Mouse (Mus musculus): ENCODE results near the gene Nav2. TPM values are rescaled to one million over a fixed set of nuclear protein-coding genes. Genes with fewer than 3 reads are reported as not detected.

The Nav2 gene
- polyA plus RNA-seq, 1 experiment from 2014 or later, result 34.9 TPM

GRCm38 (mm10) chr7:49018478-49018914, 110.0 kb downstream of the Nav2 start:
- H3K9me3 ChIP-seq (ENCODE audit: control insufficient read depth, low read length), result no peaks in the 10 kb centered on the region
- H3K4me3 ChIP-seq (ENCODE audit: control insufficient read depth in 1 of 2, insufficient read depth in 1 of 2, low read depth in 1 of 2, low read length in 2 of 2), result no peak overlapping the region
- H3K27ac ChIP-seq (replicated peaks in 1 of 2; ENCODE audit: control insufficient read depth in 1 of 2, insufficient read depth in 1 of 2, low read depth in 2 of 2, low read length in 2 of 2), result no peak overlapping the region
- WGBS, result 69% methylated on average over 7 of the region's 7 CpGs
- no peaks in the 10 kb centered on the region for H3K4me1 ChIP-seq (ENCODE audit: control insufficient read depth in 2 of 2, insufficient read depth in 2 of 2, low read length in 2 of 2)
- no peak for ATAC-seq (ENCODE audit: insufficient number of reproducible peaks, insufficient read depth, low FRiP score, low read depth)
- H3K4me2 ChIP-seq (ENCODE audit: low read length), result no peak overlapping the region
- no peak overlapping the region for H3K9ac ChIP-seq (ENCODE audit: low read length)
- H3K27me3 ChIP-seq (ENCODE audit: control insufficient read depth, insufficient read depth, low read length), result no peaks in the 10 kb centered on the region
- no peaks in the 10 kb centered on the region for H3K36me3 ChIP-seq (ENCODE audit: control insufficient read depth, insufficient read depth, low read length)

GRCm38 (mm10) chr7:49025026-49025815, 116.7 kb downstream of the Nav2 start:
- Histone ChIP-seq H3K4me1 (ENCODE audit: control insufficient read depth in 2 of 2, insufficient read depth in 2 of 2, low read length in 2 of 2) (peaks cover 9% of the 10 kb centered on the region in 2 experiments; a peak in 3 of 4 replicates), H3K27me3 (ENCODE audit: control insufficient read depth, insufficient read depth, low read length) (no peaks in the 10 kb centered on the region; the same call in 1 of the 2 replicates), H3K4me3 (ENCODE audit: control insufficient read depth in 1 of 2, insufficient read depth in 1 of 2, low read depth in 1 of 2, low read length in 2 of 2) (no peak overlapping the region), H3K9me3 (ENCODE audit: control insufficient read depth, low read length) (no peaks in the 10 kb centered on the region), H3K27ac (replicated peaks in 1 of 2; ENCODE audit: control insufficient read depth in 1 of 2, insufficient read depth in 1 of 2, low read depth in 2 of 2, low read length in 2 of 2) (no peak overlapping the region), H3K36me3 (ENCODE audit: control insufficient read depth, insufficient read depth, low read length) (no peaks in the 10 kb centered on the region), H3K9ac (ENCODE audit: low read length) (no peak overlapping the region), H3K4me2 (ENCODE audit: low read length) (no peak overlapping the region)
- 70% methylated on average over 8 of the region's 8 CpGs for WGBS
- ATAC-seq (ENCODE audit: insufficient number of reproducible peaks, insufficient read depth, low FRiP score, low read depth), result no peak

GRCm38 (mm10) chr7:49025991-49026390, 117.5 kb downstream of the Nav2 start:
- Histone ChIP-seq H3K4me2 (ENCODE audit: low read length) (no peak overlapping the region), H3K4me1 (ENCODE audit: control insufficient read depth in 2 of 2, insufficient read depth in 2 of 2, low read length in 2 of 2) (peaks cover 9% of the 10 kb centered on the region in 2 experiments; a peak in 3 of 4 replicates), H3K4me3 (ENCODE audit: control insufficient read depth in 1 of 2, insufficient read depth in 1 of 2, low read depth in 1 of 2, low read length in 2 of 2) (no peak overlapping the region), H3K9ac (ENCODE audit: low read length) (no peak overlapping the region), H3K27me3 (ENCODE audit: control insufficient read depth, insufficient read depth, low read length) (no peaks in the 10 kb centered on the region; the same call in 1 of the 2 replicates), H3K36me3 (ENCODE audit: control insufficient read depth, insufficient read depth, low read length) (no peaks in the 10 kb centered on the region), H3K27ac (replicated peaks in 1 of 2; ENCODE audit: control insufficient read depth in 1 of 2, insufficient read depth in 1 of 2, low read depth in 2 of 2, low read length in 2 of 2) (no peak overlapping the region), H3K9me3 (ENCODE audit: control insufficient read depth, low read length) (no peaks in the 10 kb centered on the region)
- 72% methylated on average over 3 of the region's 3 CpGs for WGBS
- no peak for ATAC-seq (ENCODE audit: insufficient number of reproducible peaks, insufficient read depth, low FRiP score, low read depth)

- WGBS, result 32% methylated on average over 5 of the region's 5 CpGs
- peaks cover 9% of the 10 kb centered on the region in 2 experiments; a peak in 3 of 4 replicates for H3K4me1 ChIP-seq (ENCODE audit: control insufficient read depth in 2 of 2, insufficient read depth in 2 of 2, low read length in 2 of 2)
- H3K4me2 ChIP-seq (ENCODE audit: low read length), result no peak overlapping the region
- no peak overlapping the region for H3K4me3 ChIP-seq (ENCODE audit: control insufficient read depth in 1 of 2, insufficient read depth in 1 of 2, low read depth in 1 of 2, low read length in 2 of 2)
- no peak overlapping the region for H3K27ac ChIP-seq (replicated peaks in 1 of 2; ENCODE audit: control insufficient read depth in 1 of 2, insufficient read depth in 1 of 2, low read depth in 2 of 2, low read length in 2 of 2)
- H3K36me3 ChIP-seq (ENCODE audit: control insufficient read depth, insufficient read depth, low read length), result no peaks in the 10 kb centered on the region
- no peaks in the 10 kb centered on the region; the same call in 1 of the 2 replicates for H3K27me3 ChIP-seq (ENCODE audit: control insufficient read depth, insufficient read depth, low read length)
- H3K9me3 ChIP-seq (ENCODE audit: control insufficient read depth, low read length), result no peaks in the 10 kb centered on the region
- H3K9ac ChIP-seq (ENCODE audit: low read length), result no peak overlapping the region
- ATAC-seq (ENCODE audit: insufficient number of reproducible peaks, insufficient read depth, low FRiP score, low read depth), result no peak
These were observed 118.0 kb downstream of the Nav2 start for GRCm38 (mm10) chr7:49026466-49026865.

- WGBS, result 37% methylated on average over 10 of the region's 10 CpGs
- Histone ChIP-seq H3K9ac (ENCODE audit: low read length) (no peak overlapping the region), H3K36me3 (ENCODE audit: control insufficient read depth, insufficient read depth, low read length) (no peaks in the 10 kb centered on the region), H3K4me3 (ENCODE audit: control insufficient read depth in 1 of 2, insufficient read depth in 1 of 2, low read depth in 1 of 2, low read length in 2 of 2) (no peak overlapping the region), H3K4me1 (ENCODE audit: control insufficient read depth in 2 of 2, insufficient read depth in 2 of 2, low read length in 2 of 2) (peaks cover 12 to 20% of the 10 kb centered on the region in 2 experiments), H3K27ac (replicated peaks in 1 of 2; ENCODE audit: control insufficient read depth in 1 of 2, insufficient read depth in 1 of 2, low read depth in 2 of 2, low read length in 2 of 2) (no peak overlapping the region), H3K9me3 (ENCODE audit: control insufficient read depth, low read length) (no peaks in the 10 kb centered on the region), H3K4me2 (ENCODE audit: low read length) (no peak overlapping the region), H3K27me3 (ENCODE audit: control insufficient read depth, insufficient read depth, low read length) (no peaks in the 10 kb centered on the region; the same call in 1 of the 2 replicates)
- ATAC-seq (ENCODE audit: insufficient number of reproducible peaks, insufficient read depth, low FRiP score, low read depth), result no peak
These were observed 120.9 kb downstream of the Nav2 start for GRCm38 (mm10) chr7:49029282-49030012.

GRCm38 (mm10) chr7:49032216-49032615, 123.7 kb downstream of the Nav2 start:
- Histone ChIP-seq H3K4me1 (ENCODE audit: control insufficient read depth in 2 of 2, insufficient read depth in 2 of 2, low read length in 2 of 2) (peaks cover 7 to 11% of the 10 kb centered on the region in 2 experiments), H3K36me3 (ENCODE audit: control insufficient read depth, insufficient read depth, low read length) (no peaks in the 10 kb centered on the region), H3K27ac (replicated peaks in 1 of 2; ENCODE audit: control insufficient read depth in 1 of 2, insufficient read depth in 1 of 2, low read depth in 2 of 2, low read length in 2 of 2) (no peak overlapping the region), H3K4me2 (ENCODE audit: low read length) (no peak overlapping the region), H3K9ac (ENCODE audit: low read length) (no peak overlapping the region), H3K4me3 (ENCODE audit: control insufficient read depth in 1 of 2, insufficient read depth in 1 of 2, low read depth in 1 of 2, low read length in 2 of 2) (no peak overlapping the region), H3K27me3 (ENCODE audit: control insufficient read depth, insufficient read depth, low read length) (no peaks in the 10 kb centered on the region; the same call in 1 of the 2 replicates), H3K9me3 (ENCODE audit: control insufficient read depth, low read length) (no peaks in the 10 kb centered on the region)
- no peak for ATAC-seq (ENCODE audit: insufficient number of reproducible peaks, insufficient read depth, low FRiP score, low read depth)
- WGBS, result 30% methylated on average over 4 of the region's 4 CpGs

GRCm38 (mm10) chr7:49034253-49034652, 125.7 kb downstream of the Nav2 start:
- H3K4me2 ChIP-seq (ENCODE audit: low read length), result no peak overlapping the region
- ATAC-seq (ENCODE audit: insufficient number of reproducible peaks, insufficient read depth, low FRiP score, low read depth), result no peak
- no peaks in the 10 kb centered on the region for H3K9me3 ChIP-seq (ENCODE audit: control insufficient read depth, low read length)
- H3K27ac ChIP-seq (replicated peaks in 1 of 2; ENCODE audit: control insufficient read depth in 1 of 2, insufficient read depth in 1 of 2, low read depth in 2 of 2, low read length in 2 of 2), result no peak overlapping the region
- no peaks in the 10 kb centered on the region for H3K36me3 ChIP-seq (ENCODE audit: control insufficient read depth, insufficient read depth, low read length)
- H3K27me3 ChIP-seq (ENCODE audit: control insufficient read depth, insufficient read depth, low read length), result no peaks in the 10 kb centered on the region
- 85% methylated on average over 2 of the region's 2 CpGs for WGBS
- H3K4me3 ChIP-seq (ENCODE audit: control insufficient read depth in 1 of 2, insufficient read depth in 1 of 2, low read depth in 1 of 2, low read length in 2 of 2), result no peak overlapping the region
- no peak overlapping the region for H3K9ac ChIP-seq (ENCODE audit: low read length)
- H3K4me1 ChIP-seq (ENCODE audit: control insufficient read depth in 2 of 2, insufficient read depth in 2 of 2, low read length in 2 of 2), result peaks cover 4 to 11% of the 10 kb centered on the region in 2 experiments
